Mouse (Mus musculus): ENCODE data around the gene Nrxn2. TPM values are rescaled to one million over a fixed set of nuclear protein-coding genes. Genes with fewer than 3 reads are reported as not detected.

Nrxn2 gene
- total and polyA plus RNA-seq, 3 experiments = 0.20 to 0.71 (median 0.30) TPM

DNA sequence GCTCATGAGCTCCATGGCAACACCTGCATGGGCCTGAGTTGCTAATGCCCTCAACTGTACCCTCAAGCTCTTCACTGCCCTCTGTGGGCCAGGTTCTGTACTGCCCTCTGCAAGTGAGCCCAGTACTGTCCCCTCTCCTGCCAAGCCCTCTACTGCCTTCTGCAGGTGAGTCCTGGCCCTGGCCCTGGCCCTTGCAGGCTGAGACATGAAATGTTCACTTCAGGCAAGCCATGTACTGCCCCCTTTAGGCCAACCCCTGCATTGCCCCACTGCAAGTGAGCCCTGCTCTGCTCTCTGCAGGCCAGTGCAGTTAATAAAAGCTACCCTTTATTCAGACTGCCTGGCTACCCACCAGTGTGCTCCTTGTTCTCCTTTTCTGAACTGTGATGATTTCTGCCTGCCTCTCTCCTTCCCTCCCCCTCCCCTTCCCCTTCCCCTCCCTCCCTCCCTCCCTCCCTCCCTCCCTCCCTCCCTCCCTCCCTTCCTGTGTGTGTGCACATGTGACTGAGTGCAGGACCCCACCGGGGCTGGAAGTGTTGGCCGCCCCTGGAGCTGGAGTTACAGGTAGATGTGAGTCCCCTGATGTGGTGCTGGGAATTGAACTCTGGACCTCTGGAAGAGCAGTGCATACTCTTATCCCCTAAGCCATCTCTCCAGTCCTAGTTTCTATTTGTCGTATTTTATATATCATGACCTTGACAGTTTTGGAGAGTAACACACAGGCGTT is 133.9 kb downstream of the Nrxn2 start:
- DNase-seq (ENCODE audit: extremely low read depth) = peak; percentile 84
- H3K4me3 ChIP-seq (replicated peaks in 1 of 3; ENCODE audit: low read depth in 2 of 3, low read length in 2 of 3, poor library complexity in 1 of 3) = no peak overlapping the region

DNA sequence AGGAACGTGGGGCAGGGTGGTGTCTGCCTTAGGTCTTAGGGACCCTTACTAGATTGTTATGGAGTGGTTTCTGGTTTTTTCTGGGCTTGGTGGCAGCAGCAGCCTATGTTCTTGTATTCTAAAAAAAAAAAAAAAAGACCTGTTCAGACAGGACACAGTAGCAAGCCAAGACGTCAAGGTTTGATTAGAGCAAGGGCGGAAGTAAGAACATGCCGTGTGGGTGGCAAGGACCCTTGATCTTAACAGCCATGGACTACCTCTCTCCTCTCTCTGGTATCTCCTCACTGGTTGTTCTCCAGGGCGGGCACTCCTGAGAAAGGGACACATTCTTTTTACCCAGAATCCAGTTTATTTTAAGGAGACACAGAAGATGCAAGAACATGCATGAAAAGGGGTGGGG is 134.6 kb downstream of the Nrxn2 start:
- TF ChIP-seq SMC3 (IDR thresholded peaks at IDR 0.05; ENCODE audit: low read depth, low read length) = no peak
- TF ChIP-seq ZMIZ1 (IDR thresholded peaks at IDR 0.05; ENCODE audit: low read depth, low read length) = no peak
- no peak for TF ChIP-seq NELFE (IDR thresholded peaks at IDR 0.05; ENCODE audit: low read depth, low read length)
- TF ChIP-seq ELF1 (IDR thresholded peaks at IDR 0.05; ENCODE audit: low read depth, low read length) = no peak
- DNase-seq (ENCODE audit: extremely low read depth) = no peak
- dilution Hi-C loops (cut with MboI; ENCODE audit: extremely low pct_ligation_motif_present, extremely low pct_unique_long_range_greater_than_20kb, low sequenced_read_pairs) = no loop called here
- Histone ChIP-seq H3K4me1 (ENCODE audit: control insufficient read depth in 1 of 2, insufficient read depth in 2 of 2) (peaks cover 10 to 62% of the 10 kb centered on the region in 2 experiments), H3K4me3 (replicated peaks in 1 of 3; ENCODE audit: low read depth in 2 of 3, low read length in 2 of 3, poor library complexity in 1 of 3) (no peak overlapping the region), H3K9me3 (replicated peaks; ENCODE audit: low read length) (no peaks in the 10 kb centered on the region), H3K36me3 (replicated peaks in 1 of 2; ENCODE audit: control insufficient read depth in 1 of 2, insufficient read depth in 1 of 2, low read length in 1 of 2) (no peaks in the 10 kb centered on the region), H3K79me2 (replicated peaks; ENCODE audit: control insufficient read depth, extremely low read depth, insufficient read depth, poor library complexity, severe bottlenecking) (no peaks in the 10 kb centered on the region), H3K9ac (ENCODE audit: insufficient read depth, low read depth) (no peak overlapping the region), H3K27me3 (replicated peaks) (no peaks in the 10 kb centered on the region), H3K27ac (ENCODE audit: insufficient read depth, low read depth) (no peak overlapping the region), H3K4me2 (ENCODE audit: insufficient read depth, low read depth, poor library complexity, severe bottlenecking) (no peak overlapping the region)
- in situ Hi-C loops (cut with MboI; ENCODE audit: low pct_ligation_motif_present, low pct_unique_long_range_greater_than_20kb, low sequenced_read_pairs) = no loop called here

More for the DNA sequence above, 133.9 kb downstream of the Nrxn2 start:
- dilution Hi-C loops (cut with MboI; ENCODE audit: extremely low pct_ligation_motif_present, extremely low pct_unique_long_range_greater_than_20kb, low sequenced_read_pairs) = no loop called here
- no peaks in the 10 kb centered on the region for H3K27me3 ChIP-seq (replicated peaks)
- H3K27ac ChIP-seq (ENCODE audit: insufficient read depth, low read depth) = no peak overlapping the region
- no peak overlapping the region for H3K4me2 ChIP-seq (ENCODE audit: insufficient read depth, low read depth, poor library complexity, severe bottlenecking)
- H3K4me1 ChIP-seq (ENCODE audit: control insufficient read depth in 1 of 2, insufficient read depth in 2 of 2) = peaks cover 8 to 56% of the 10 kb centered on the region in 2 experiments
- no peak overlapping the region for H3K9ac ChIP-seq (ENCODE audit: insufficient read depth, low read depth)
- H3K9me3 ChIP-seq (replicated peaks; ENCODE audit: low read length) = no peaks in the 10 kb centered on the region
- TF ChIP-seq ZKSCAN1 (IDR thresholded peaks at IDR 0.05; ENCODE audit: borderline replicate concordance, low read depth, low read length) = no peak
- no peak for TF ChIP-seq CHD1 (IDR thresholded peaks at IDR 0.05; ENCODE audit: low read depth, low read length)
- TF ChIP-seq CTCF (conservative IDR thresholded peaks at IDR 0.05 in 1 of 2, IDR thresholded peaks at IDR 0.05 in 1 of 2; ENCODE audit: low read depth in 2 of 2, low read length in 2 of 2) = peak; percentile 74 to 99
- no peak for TF ChIP-seq MAX (IDR thresholded peaks at IDR 0.05; ENCODE audit: low read length)
- TF ChIP-seq SMC3 (IDR thresholded peaks at IDR 0.05; ENCODE audit: low read depth, low read length) = peak; percentile 93
- no peak for TF ChIP-seq HCFC1 (IDR thresholded peaks at IDR 0.05; ENCODE audit: low read depth, low read length)
- TF ChIP-seq MAZ (IDR thresholded peaks at IDR 0.05; ENCODE audit: low read depth, low read length) = 0 out of 2 replicates have a peak, but pooled peaks have one; percentile 36
- no peak for TF ChIP-seq UBTF (IDR thresholded peaks at IDR 0.05; ENCODE audit: low read depth, low read length)
- no peak for TF ChIP-seq RCOR1 (conservative IDR thresholded peaks at IDR 0.05; ENCODE audit: low read depth, low read length)
- TF ChIP-seq BHLHE40 (IDR thresholded peaks at IDR 0.05; ENCODE audit: low read depth, low read length) = no peak
- TF ChIP-seq TBP (conservative IDR thresholded peaks at IDR 0.05; ENCODE audit: low read depth, low read length) = no peak
- TF ChIP-seq CHD2 (IDR thresholded peaks at IDR 0.05; ENCODE audit: low read length) = no peak
- TF ChIP-seq MEF2A (IDR thresholded peaks at IDR 0.05; ENCODE audit: borderline replicate concordance, low read depth, low read length) = no peak
- TF ChIP-seq ETS1 (conservative IDR thresholded peaks at IDR 0.05; ENCODE audit: low read depth, low read length) = no peak
- peak; percentile 41; the same call in 1 of the 2 replicates for TF ChIP-seq ZC3H11A (IDR thresholded peaks at IDR 0.05; ENCODE audit: low read depth, low read length)
- TF ChIP-seq PAX5 (IDR thresholded peaks at IDR 0.05; ENCODE audit: low read length) = no peak
- no peak for TF ChIP-seq MXI1 (IDR thresholded peaks at IDR 0.05; ENCODE audit: low read depth, low read length)
- no peak for TF ChIP-seq USF1 (IDR thresholded peaks at IDR 0.05; ENCODE audit: low read depth, low read length)
- TF ChIP-seq IRF4 (IDR thresholded peaks at IDR 0.05; ENCODE audit: low read depth, low read length) = peak; percentile 11; the same call in 1 of the 2 replicates
- no peak for TF ChIP-seq JUN (IDR thresholded peaks at IDR 0.05; ENCODE audit: insufficient read depth, low read depth, low read length)
- TF ChIP-seq MAFK (IDR thresholded peaks at IDR 0.05; ENCODE audit: insufficient replicate concordance, low read length) = no peak
- TF ChIP-seq NELFE (IDR thresholded peaks at IDR 0.05; ENCODE audit: low read depth, low read length) = peak; percentile 57; the same call in 1 of the 2 replicates
- TF ChIP-seq USF2 (conservative IDR thresholded peaks at IDR 0.05; ENCODE audit: low read depth, low read length) = no peak
- no peak for TF ChIP-seq KAT2A (IDR thresholded peaks at IDR 0.05; ENCODE audit: insufficient replicate concordance, low read length)
- no peak for TF ChIP-seq ZMIZ1 (IDR thresholded peaks at IDR 0.05; ENCODE audit: low read depth, low read length)
- TF ChIP-seq JUND (conservative IDR thresholded peaks at IDR 0.05; ENCODE audit: low read depth, low read length) = no peak
- no peak for TF ChIP-seq E2F4 (IDR thresholded peaks at IDR 0.05; ENCODE audit: insufficient replicate concordance, low read depth, low read length)
- 0 out of 2 replicates have a peak, but pooled peaks have one; percentile 16 for TF ChIP-seq NRF1 (IDR thresholded peaks at IDR 0.05; ENCODE audit: low read depth, low read length)
- no peak for TF ChIP-seq POLR2A (IDR thresholded peaks at IDR 0.05; ENCODE audit: low read depth, low read length)
- TF ChIP-seq POLR2AphosphoS2 (IDR thresholded peaks at IDR 0.05; ENCODE audit: low read depth, low read length) = no peak
- TF ChIP-seq SIN3A (IDR thresholded peaks at IDR 0.05; ENCODE audit: low read length) = no peak
- TF ChIP-seq RAD21 (IDR thresholded peaks at IDR 0.05; ENCODE audit: low read depth, low read length) = peak; percentile 84
- TF ChIP-seq MYC (IDR thresholded peaks at IDR 0.05; ENCODE audit: low read depth, low read length) = no peak
- TF ChIP-seq ZNF384 (IDR thresholded peaks at IDR 0.05; ENCODE audit: low read depth, low read length) = no peak
- TF ChIP-seq TCF12 (IDR thresholded peaks at IDR 0.05; ENCODE audit: low read depth, low read length) = no peak
- no peak for TF ChIP-seq ELF1 (IDR thresholded peaks at IDR 0.05; ENCODE audit: low read depth, low read length)
- TF ChIP-seq EP300 (IDR thresholded peaks at IDR 0.05; ENCODE audit: low read length) = no peak
- no peak for TF ChIP-seq GABPA (IDR thresholded peaks at IDR 0.05; ENCODE audit: insufficient replicate concordance, low read depth, low read length)
- in situ Hi-C loops (cut with MboI; ENCODE audit: low pct_ligation_motif_present, low pct_unique_long_range_greater_than_20kb, low sequenced_read_pairs) = no loop called here
- H3K36me3 ChIP-seq (replicated peaks in 1 of 2; ENCODE audit: control insufficient read depth in 1 of 2, insufficient read depth in 1 of 2, low read length in 1 of 2) = no peaks in the 10 kb centered on the region
- no peaks in the 10 kb centered on the region for H3K79me2 ChIP-seq (replicated peaks; ENCODE audit: control insufficient read depth, extremely low read depth, insufficient read depth, poor library complexity, severe bottlenecking)

Data from CH12.LX (cell line).